Mouse (Mus musculus) hindbrain, embryonic 16.5 days (tissue): ENCODE data around the gene Ubxn11. TPM values are rescaled to one million over a fixed set of nuclear protein-coding genes. Genes with fewer than 3 reads are reported as not detected.
A peak's percentile ranks its signal among the peaks of the same experiment; 100 is the strongest.

Experiments used
- ATAC-seq: fragments of 200-750 bp; cut with Nextera tagmentation; 2 replicates; pipeline ENCODE4 v1.8.0; 2017; ENCODE audit warnings: moderate TSS enrichment, moderate library complexity
- H3K27ac ChIP-seq: fragments of 300-500 bp; sonication (generic); 2 replicates; pipeline ENCODE4 v1.5.1; 2014; ENCODE audit warnings: low read depth, mild to moderate bottlenecking, control low read depth, low read length, moderate library complexity
- H3K27me3 ChIP-seq: fragments of 300-500 bp; sonication (generic); replicated peaks from 2 replicates; pipeline ENCODE4 v1.6.1; 2014; ENCODE audit warnings: low read length; ENCODE audit not compliant: control insufficient read depth, insufficient read depth
- H3K36me3 ChIP-seq: fragments of 300-500 bp; sonication (generic); 2 replicates; pipeline ENCODE4 v1.6.1; 2014; ENCODE audit warnings: mild to moderate bottlenecking, low read length, moderate library complexity, mixed read lengths; ENCODE audit not compliant: control insufficient read depth, insufficient read depth
- H3K4me1 ChIP-seq: fragments of 300-500 bp; sonication (generic); 2 replicates; pipeline ENCODE4 v1.6.1; 2014; ENCODE audit warnings: low read depth, low read length; ENCODE audit not compliant: control insufficient read depth, insufficient read depth
- H3K4me2 ChIP-seq: fragments of 300-500 bp; sonication (generic); 2 replicates; pipeline ENCODE4 v1.6.1; 2014; ENCODE audit warnings: mild to moderate bottlenecking, low read length, control low read depth, moderate library complexity
- H3K4me3 ChIP-seq: fragments of 300-500 bp; sonication (generic); 2 replicates; pipeline ENCODE4 v1.5.1; 2014; ENCODE audit warnings: mild to moderate bottlenecking, low read length, control low read depth, moderate library complexity
- H3K9ac ChIP-seq: fragments of 300-500 bp; sonication (generic); 2 replicates; pipeline ENCODE4 v1.6.1; 2014; ENCODE audit warnings: low read depth, mild to moderate bottlenecking, control low read depth, low read length, moderate library complexity
- H3K9me3 ChIP-seq: fragments of 300-500 bp; sonication (generic); 2 replicates; pipeline ENCODE4 v1.6.1; 2014; ENCODE audit warnings: mild to moderate bottlenecking, low read length, moderate library complexity; ENCODE audit not compliant: control insufficient read depth
- whole genome bisulfite sequencing: fragments of 180-500 bp; shearing (Covaris S2); extraction: QIAGEN DNeasy Blood & Tissue Kit; methylation state at CpG from one replicate; pipeline ENCODE4 v1.1.7; 2014; 5-methylcytosine and 5-hydroxymethylcytosine counted together
- polyA plus RNA-seq: library from polyadenylated mRNA; unstranded; fragments of >200 nt; fragmentation: Nextera tagmentation; extraction: Ambion mirVana; gene quantifications from 2 replicates; pipeline ENCODE4 v1.2.1, GENCODE M21; 2015

Ubxn11 gene
- polyA plus RNA-seq, 1 experiment from 2014 or later = 21.5 TPM

DNA sequence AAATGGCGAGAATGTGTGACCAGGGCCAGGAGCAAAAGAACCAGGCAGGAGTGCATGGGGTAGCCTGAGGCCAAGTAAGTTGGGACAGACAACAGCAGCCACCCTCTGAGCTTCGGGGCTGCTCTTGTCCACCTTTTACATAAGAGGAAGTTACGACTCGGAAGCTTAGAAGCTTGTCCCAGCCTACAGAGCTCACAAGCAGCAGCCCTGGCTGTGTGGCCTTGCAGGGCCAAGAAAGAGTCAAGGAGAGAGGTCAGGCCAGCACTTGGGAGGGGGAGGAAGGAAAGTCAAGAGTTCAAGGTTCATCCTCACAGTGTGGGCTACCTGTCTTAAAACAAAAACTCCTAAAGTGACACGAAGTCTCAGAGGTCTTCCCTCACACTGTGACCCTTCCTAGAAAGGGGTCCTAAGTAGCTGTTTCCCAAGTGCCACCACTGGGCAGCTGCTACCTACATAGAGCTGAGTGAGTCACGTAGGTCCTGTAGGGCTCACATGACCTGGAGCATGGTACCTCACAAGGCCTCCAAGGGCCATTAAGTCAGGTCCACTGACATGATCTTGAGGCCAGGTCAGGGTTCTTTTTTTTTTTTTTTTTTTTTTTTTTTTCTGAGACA is 17.9 kb downstream of the Ubxn11 start:
- no peak overlapping the region for H3K27ac ChIP-seq
- no peak overlapping the region for H3K9ac ChIP-seq
- no peaks in the 10 kb centered on the region for H3K36me3 ChIP-seq
- no peaks in the 10 kb centered on the region for H3K27me3 ChIP-seq
- 83% methylated on average over 6 of the region's 6 CpGs for WGBS
- H3K4me2 ChIP-seq = no peak overlapping the region
- no peak for ATAC-seq
- H3K9me3 ChIP-seq = no peaks in the 10 kb centered on the region
- peaks cover 3% of the 10 kb centered on the region; the same call in 1 of the 2 replicates for H3K4me1 ChIP-seq
- no peak overlapping the region for H3K4me3 ChIP-seq

DNA sequence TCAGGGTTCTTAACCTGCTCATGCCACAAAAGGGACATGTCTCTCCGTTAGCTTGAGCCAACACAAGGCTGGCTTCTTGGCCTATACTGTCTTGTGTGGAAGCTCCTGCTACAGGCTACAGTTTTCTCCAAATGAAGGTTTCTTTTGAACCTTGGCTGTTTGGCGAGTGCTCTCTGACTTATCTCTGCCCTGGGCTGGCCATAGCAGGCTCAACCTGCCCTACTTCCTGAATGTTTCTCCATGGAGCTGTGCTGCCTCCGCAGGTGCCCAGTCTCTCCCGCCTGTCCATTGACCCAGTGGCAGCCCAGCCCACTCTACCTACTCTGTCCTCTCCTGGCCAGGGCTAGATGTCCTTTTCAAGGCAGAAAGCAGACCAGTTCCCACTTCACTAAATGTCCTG is 18.5 kb downstream of the Ubxn11 start:
- no peak overlapping the region for H3K27ac ChIP-seq
- 81% methylated on average over 4 of the region's 4 CpGs for WGBS
- H3K9ac ChIP-seq = no peak overlapping the region
- no peaks in the 10 kb centered on the region for H3K36me3 ChIP-seq
- H3K4me1 ChIP-seq = peaks cover 3% of the 10 kb centered on the region; the same call in 1 of the 2 replicates
- no peak overlapping the region for H3K4me3 ChIP-seq
- no peak overlapping the region for H3K4me2 ChIP-seq
- no peaks in the 10 kb centered on the region for H3K27me3 ChIP-seq
- ATAC-seq = no peak
- H3K9me3 ChIP-seq = no peaks in the 10 kb centered on the region

DNA sequence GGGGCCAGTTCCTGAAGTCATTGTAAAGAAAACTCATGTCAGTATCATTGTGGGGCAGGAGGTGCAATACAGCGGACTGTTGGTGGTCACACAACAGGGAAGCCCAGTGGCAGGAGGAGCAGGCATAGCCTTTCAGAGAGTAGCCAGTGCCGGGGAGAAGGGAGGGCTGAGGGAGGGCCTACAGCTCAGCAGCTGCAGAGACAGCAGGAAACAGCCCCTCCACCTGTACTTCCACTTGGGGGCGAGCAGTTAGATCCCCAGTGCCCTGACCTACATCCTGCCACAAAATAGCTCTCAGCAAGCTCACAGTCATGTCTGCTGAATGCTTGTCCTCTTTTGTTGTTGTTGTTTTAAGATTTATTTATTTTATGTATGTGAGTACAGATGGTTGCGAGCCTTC is 19.2 kb downstream of the Ubxn11 start:
- Histone ChIP-seq H3K4me3 (no peak overlapping the region), H3K4me1 (peaks cover 4% of the 10 kb centered on the region), H3K4me2 (no peak overlapping the region), H3K27me3 (no peaks in the 10 kb centered on the region), H3K9ac (no peak overlapping the region), H3K9me3 (no peaks in the 10 kb centered on the region), H3K36me3 (no peaks in the 10 kb centered on the region), H3K27ac (no peak overlapping the region)
- no peak for ATAC-seq
- WGBS = 40% methylated on average over 4 of the region's 4 CpGs

DNA sequence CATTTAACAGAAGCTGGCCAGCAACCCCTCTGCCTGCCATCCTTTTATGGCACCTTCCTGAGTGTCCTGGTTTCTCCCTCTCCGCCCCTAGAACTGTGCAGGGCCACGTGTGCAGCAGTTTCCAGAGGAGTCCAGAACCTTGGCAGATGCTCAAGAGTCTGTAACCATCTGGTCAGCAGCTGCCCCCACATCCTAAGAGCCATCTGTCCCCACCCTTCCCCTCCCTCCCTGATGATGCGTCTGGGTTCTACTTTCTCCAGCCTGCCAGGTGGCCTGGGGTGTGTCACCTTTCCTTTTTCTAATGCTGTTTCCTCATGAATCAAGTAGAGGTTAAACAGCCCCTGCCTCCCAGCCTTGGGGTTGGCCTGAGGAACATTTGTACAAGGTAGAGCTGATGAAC is 19.9 kb downstream of the Ubxn11 start:
- Histone ChIP-seq H3K9me3 (no peaks in the 10 kb centered on the region), H3K4me1 (peaks cover 12% of the 10 kb centered on the region), H3K4me3 (no peak overlapping the region), H3K9ac (no peak overlapping the region), H3K4me2 (no peak overlapping the region), H3K27ac (no peak overlapping the region), H3K36me3 (no peaks in the 10 kb centered on the region), H3K27me3 (no peaks in the 10 kb centered on the region)
- ATAC-seq = no peak
- WGBS = 52% methylated on average over 3 of the region's 3 CpGs

DNA sequence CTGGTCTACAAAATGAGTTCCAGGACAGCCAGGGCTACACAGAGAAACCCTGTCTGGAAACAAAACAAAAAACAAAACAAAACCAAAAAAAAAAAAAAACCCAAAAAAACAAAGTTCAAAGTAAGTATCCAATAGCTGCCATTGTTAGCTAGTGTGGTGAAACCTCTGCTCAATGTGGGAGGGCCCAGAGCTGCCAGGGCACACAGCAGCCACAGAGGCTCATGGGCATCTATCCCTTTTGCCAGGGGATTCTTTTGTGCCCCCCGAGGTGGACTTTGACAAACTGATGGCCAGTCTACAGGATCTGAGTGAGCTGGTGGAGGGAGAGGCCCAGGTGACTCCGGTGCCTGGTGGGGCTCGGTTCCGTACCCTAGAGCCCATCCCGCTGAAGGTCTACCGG is 20.8 kb downstream of the Ubxn11 start:
- 89% methylated on average over 6 of the region's 6 CpGs for WGBS
- no peak overlapping the region for H3K4me3 ChIP-seq
- H3K27ac ChIP-seq = no peak overlapping the region

DNA sequence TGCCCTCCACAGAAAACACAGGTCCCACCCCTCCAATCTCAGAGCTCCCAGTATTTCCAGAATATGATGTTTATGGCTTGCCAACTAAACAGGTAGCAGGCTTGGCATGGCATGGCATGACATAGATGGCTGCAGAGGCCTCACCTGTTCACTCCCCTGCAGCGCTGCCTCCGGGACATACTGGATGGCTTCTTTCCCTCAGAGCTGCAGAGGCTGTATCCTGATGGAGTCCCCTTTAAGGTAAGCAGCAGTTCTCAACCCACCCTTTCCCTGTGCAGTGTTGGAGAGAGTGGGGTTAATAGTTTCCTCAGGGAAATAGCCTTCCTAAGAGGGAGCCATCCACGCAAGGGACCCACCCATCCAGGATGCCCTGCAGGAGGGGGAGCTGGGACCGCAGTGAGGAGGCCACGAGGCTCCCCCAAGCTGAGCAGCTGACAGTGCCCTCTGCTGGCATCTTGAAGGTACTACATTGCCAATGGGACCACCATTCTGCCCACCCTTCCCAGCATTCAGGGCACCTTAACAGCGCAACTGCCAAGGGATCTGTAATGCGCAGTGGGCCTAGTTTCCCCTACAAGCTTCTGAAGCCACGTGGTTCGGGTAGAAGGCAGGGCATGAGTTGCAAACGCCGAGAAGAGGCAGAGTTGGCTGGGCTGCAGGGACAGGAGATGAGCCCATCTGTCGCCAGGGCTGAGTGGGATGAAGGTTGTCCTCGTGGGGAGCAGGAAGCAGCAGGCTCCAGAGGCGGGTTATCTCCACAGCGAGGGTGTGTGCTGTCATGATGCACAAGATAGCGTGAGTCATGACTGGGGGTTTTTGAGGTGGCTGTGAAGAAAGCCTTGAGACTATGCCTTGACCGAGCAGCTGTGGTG is 21.5 kb downstream of the Ubxn11 start:
- no peak for ATAC-seq
- H3K4me3 ChIP-seq = no peak overlapping the region
- no peaks in the 10 kb centered on the region for H3K27me3 ChIP-seq
- WGBS = 27% methylated on average over 17 of the region's 17 CpGs
- H3K27ac ChIP-seq = no peak overlapping the region
- H3K9me3 ChIP-seq = no peaks in the 10 kb centered on the region
- no peak overlapping the region; the same call in 1 of the 2 replicates for H3K9ac ChIP-seq
- peak overlapping the region; percentile 2; the same call in 1 of the 2 replicates for H3K4me2 ChIP-seq
- peaks cover 21% of the 10 kb centered on the region for H3K4me1 ChIP-seq
- no peaks in the 10 kb centered on the region for H3K36me3 ChIP-seq

More for the DNA sequence above, 20.8 kb downstream of the Ubxn11 start:
- no peaks in the 10 kb centered on the region for H3K27me3 ChIP-seq
- peaks cover 20% of the 10 kb centered on the region for H3K4me1 ChIP-seq
- no peak overlapping the region for H3K4me2 ChIP-seq
- H3K9ac ChIP-seq = no peak overlapping the region
- no peak for ATAC-seq
- H3K9me3 ChIP-seq = no peaks in the 10 kb centered on the region
- no peaks in the 10 kb centered on the region for H3K36me3 ChIP-seq

DNA sequence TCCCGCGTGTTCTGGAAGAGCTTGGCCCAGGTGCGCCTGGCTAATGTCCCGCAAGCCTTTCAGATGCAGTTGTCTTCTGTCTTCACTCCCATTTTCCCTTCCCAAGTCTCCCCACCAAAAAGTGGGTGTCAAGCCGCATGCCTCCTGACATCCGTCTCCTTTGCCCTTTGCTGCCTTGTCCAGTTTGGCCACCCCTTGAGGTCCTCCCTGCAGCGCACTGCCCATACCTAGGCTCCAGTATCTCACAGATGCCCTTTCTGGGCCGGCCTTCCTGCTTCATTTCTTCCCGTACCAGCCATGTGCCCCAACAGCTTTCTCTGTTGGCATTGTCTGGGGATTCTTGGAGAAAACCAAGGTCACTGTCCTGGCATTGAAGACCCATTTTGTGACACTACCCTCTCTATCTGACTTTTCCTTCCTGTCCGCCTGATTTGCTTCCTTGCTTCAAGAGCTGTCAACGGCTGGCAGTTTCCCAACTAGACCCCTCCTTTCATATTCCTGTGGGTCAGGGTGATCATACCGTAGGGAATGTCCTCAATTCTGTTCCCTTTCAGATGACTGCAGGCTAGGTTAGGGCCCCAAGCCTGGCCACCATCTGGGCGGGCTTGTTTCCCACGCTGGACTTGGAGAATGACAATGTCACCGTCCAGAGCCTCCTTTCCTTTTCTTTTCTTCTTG is 23.2 kb downstream of the Ubxn11 start:
- no peak overlapping the region for H3K9ac ChIP-seq
- no peaks in the 10 kb centered on the region for H3K9me3 ChIP-seq
- WGBS = 86% methylated on average over 15 of the region's 15 CpGs
- no peak overlapping the region for H3K4me3 ChIP-seq
- no peak for ATAC-seq
- no peak overlapping the region for H3K27ac ChIP-seq
- peaks cover 24% of the 10 kb centered on the region for H3K4me1 ChIP-seq
- no peaks in the 10 kb centered on the region for H3K27me3 ChIP-seq
- H3K4me2 ChIP-seq = no peak overlapping the region
- no peaks in the 10 kb centered on the region for H3K36me3 ChIP-seq

DNA sequence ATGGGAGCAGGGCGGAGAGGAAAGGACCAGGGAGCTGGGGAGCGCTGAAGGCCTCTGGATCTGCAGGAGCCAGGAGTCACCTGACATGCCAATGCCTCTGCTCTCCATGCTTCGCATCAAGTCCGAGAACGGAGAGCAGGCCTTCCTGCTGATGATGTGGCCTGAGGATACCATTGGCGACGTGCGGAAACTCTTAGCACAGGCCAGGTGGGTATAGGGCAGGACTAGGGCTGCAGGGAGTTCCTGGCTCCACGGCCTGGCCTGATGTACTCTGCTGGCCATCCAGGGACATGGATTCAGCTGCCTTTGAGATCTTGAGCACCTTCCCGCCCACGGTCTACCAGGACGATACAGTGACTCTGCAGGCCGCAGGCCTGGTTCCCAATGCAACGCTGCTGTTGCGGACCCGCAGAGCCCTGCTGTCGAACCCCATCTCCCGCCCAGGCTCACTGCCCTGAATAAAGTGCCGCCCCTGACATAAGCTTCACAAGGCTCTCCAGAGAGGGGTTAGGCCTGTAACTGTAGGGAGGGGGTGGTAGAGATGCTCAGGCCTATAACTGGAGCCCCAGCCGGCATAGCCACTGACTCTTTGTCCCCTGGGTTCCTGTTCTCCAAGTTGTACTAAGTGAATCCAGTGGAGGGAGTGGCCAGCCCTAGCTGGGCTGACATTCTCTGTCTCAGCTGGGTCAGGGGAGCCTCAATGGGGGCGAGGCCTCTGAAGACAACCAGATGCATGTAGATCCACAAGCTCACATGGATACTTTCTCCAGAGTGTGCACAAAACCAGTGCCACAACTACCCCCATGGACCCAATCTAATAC is 24.1 kb downstream of the Ubxn11 start:
- Histone ChIP-seq H3K9ac (peak overlapping the region; percentile 28; the same call in 1 of the 2 replicates), H3K36me3 (no peaks in the 10 kb centered on the region), H3K4me3 (no peak overlapping the region), H3K9me3 (no peaks in the 10 kb centered on the region), H3K27ac (no peak overlapping the region), H3K4me2 (no peak overlapping the region; the same call in 1 of the 2 replicates), H3K4me1 (peaks cover 24% of the 10 kb centered on the region), H3K27me3 (no peaks in the 10 kb centered on the region)
- no peak for ATAC-seq
- WGBS = 88% methylated on average over 21 of the region's 21 CpGs
